Mouse (Mus musculus) mouse trophoblast stem cell (cell line): ENCODE results near the gene Ulk1.
"Not testable (repeated sequence)": the region's sequence is repeated elsewhere in the genome, so short reads cannot be mapped to it uniquely, and the experiment has no call there.

ENCODE experiments used
- in situ Hi-C, 2 experiments: fragments of 300-500 bp; cut with MseI, MboI; formaldehyde crosslinking; loops; 2 replicates in 1 of 2; 3 replicates in 1 of 2; pipeline ENCODE4 v1.15.1; 2025

Gene Ulk1

DNA sequence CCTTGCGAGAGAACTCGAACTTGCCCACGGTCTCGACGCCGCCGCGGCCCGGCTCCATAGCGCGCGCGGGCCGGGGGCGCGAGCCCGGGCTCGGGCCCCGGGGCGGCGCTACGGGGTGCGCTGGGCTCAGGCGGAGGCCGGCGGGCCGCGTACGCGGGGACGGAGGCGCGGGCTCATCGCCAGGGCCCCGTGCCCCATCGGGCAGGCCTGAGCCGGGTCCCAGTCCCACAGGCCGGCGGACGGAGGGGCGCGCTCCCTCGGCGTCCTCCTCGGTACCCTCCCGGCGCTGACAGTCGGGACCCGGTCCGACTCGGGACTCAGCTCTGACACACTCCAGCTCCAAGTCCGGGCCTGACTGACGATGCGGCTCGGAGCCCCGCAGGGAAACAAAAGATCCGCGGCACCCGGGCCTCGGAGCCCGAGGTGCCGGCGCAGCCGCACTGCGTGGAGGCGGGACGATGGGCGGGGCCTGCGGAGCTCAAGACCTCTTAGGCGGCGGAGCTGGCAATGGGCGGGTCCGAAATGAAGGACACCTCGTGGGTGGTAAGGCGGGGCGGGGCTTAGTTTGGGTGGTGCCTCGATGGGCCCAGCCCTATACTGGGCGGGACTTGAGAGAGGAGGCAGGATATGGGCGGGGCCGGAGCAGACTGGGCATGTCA, at the start of gene Ulk1:
TSS of gene Ulk1 (minus strand) at position 431 of the 659 bp plus-strand sequence.
- in situ Hi-C loops = no loop called here

DNA sequence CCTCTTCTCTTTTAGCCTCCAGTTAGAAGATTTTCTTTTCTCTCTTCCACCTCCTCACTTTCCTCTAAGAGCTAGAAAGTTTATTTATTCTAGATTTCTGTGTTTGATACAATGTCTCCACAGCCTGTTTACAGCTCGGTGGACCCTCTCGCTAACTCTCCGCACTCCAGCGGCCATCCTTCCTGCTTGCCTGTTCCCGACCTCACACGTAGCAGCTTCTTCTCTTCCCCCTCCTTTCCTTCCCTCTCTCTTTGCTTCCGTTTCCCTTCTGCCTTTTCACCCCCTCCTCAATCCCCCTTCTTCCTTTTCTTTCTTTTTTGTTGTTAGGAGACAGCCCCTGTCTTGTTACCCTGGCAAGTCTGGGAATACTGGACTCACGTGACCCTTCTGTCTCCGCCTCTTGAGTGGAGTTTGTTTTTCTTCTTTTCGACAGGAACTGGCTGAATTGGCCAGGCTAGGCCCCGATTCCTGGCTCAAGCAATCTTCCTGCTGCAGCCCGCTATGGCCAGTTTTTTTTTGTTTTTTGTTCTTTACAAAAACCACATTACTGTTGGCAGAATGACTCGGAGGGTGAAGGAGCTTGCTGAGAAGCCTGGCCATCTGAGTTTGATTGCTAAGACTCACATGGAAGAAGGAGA, 49.2 kb upstream of the Ulk1 start:
- in situ Hi-C loops = no loop called here

DNA sequence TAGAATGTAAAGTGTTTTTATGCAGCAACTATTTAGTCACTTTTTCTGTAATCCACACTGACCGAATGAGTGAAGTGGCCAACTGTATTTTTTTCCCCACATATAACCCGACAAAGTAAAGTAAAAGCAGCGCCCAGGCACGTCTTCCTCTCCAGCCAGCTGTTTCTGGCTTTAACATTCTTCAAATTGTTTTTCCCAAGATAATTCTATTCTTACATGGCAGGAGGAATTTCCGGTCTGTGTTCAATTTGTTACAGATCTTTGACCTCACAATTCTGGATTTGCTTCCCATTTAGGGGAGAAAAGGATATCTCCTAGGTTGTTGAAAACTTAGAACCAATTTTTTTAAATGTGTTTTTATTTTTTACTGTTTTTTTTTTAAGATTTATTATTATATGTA, 47.2 kb upstream of the Ulk1 start:
- in situ Hi-C loops = no loop called here

- in situ Hi-C loops = no loop called here
These were observed 43.1 kb upstream of the Ulk1 start for GRCm38 (mm10) chr5:110852990-110853389.

DNA sequence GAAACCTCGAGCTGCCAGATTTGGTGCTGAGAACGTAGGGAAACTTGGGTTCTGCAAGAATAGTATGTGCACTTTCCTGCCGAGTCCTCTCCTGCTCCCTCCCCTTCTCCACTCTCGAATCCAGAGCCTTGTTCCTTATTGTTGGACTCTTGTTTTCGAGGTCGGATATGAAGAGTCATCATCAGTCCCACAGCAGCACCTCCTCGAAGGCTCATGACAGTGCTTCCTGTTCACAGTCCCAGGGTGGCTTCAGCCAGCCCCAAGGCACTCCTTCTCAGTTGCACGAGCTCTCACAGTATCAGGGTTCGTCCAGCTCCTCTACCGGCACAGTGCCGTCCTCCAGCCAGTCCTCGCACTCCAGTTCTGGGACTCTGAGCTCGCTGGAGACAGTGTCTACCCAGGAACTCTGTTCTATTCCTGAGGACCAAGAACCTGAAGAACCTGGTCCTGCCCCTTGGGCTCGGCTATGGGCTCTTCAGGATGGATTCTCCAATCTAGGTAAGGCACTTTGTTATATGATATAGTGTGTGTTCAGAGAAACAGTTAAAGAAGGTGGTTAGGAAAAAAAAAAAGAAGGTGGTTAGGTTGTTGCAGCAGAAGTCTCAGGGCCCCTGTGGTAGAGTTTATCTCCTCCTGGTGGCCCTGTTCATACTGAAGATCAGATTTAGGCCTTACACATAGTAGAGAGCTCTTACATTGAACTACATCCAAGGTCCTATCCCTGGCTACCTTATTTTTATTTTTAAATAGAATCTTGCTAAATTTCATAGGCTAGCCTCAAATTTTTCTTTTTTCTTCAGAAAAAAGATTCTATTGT, 31.4 kb upstream of the Ulk1 start:
- in situ Hi-C loops = no loop called here

GRCm38 (mm10) chr5:110840465-110840864, 30.6 kb upstream of the Ulk1 start:
- in situ Hi-C loops = no loop called here

- in situ Hi-C loops = no loop called here
These were observed 29.9 kb upstream of the Ulk1 start, which contains the start of the genes Hscb and Chek2 for GRCm38 (mm10) chr5:110839678-110840365. Gene Hscb, minus strand, starts transcription at chr5:110839777. Gene Chek2, plus strand, starts transcription at chr5:110839979.

GRCm38 (mm10) chr5:110839038-110839677, 29.3 kb upstream of the Ulk1 start:
- in situ Hi-C loops = no loop called here

GRCm38 (mm10) chr5:110838016-110838415, 28.1 kb upstream of the Ulk1 start:
- in situ Hi-C loops = not testable (repeated sequence)

DNA sequence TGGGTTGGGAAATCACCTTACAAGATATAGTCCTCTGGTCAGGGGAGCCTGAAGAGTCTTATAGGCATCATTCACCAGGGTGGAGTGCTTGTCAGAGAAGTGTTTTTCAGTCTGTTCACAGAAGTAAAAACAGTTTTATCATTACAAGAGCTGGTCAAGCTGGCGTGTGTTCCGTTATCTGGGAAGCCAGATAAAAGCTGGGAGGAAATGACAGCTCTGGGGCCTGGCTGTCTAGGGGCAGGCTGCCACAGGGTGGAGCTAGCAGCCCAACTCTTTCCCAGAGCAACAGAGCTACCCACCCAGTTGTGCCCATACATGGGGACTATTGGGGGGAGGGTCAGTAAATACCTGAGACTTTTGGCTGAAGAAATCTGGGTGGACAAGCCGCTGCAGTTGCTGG, 26.1 kb upstream of the Ulk1 start:
- in situ Hi-C loops = no loop called here

GRCm38 (mm10) chr5:110831036-110831720, 21.3 kb upstream of the Ulk1 start:
- in situ Hi-C loops = no loop called here

GRCm38 (mm10) chr5:110827576-110827975, 17.7 kb upstream of the Ulk1 start:
- in situ Hi-C loops = no loop called here

DNA sequence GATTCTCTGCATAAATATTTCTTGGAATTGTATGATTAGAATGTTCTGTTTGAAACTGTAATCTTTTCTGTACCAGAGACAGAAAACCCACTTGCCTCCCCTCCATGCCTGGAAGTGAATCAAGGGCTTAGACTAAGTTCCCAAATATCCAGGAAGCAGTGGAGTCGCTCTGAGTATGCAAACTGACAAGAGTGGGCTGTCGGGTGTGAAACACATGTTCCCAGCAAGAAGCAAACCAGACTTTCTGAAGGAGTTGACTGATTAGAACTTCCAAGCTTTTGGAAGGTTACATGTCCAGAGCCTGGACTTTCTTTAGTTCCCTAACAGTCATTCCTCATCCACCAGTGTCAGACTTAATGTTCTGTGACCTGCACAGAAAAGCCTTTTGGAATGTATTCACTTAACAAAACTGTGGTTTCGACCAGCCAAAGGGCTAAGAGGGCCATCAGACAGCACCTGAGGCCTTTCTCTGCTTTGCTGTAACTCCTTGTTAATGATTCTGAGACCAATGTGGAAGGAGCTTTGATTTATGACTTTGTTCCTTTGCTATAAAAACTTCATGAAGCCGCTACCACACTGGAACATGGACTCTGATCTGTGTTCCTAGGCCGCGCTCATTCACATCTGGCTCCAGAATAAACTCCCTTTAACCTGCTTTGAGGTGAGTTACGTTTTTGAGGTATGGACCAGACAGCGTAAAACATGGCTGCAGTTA, 17.0 kb upstream of the Ulk1 start:
- in situ Hi-C loops = no loop called here

GRCm38 (mm10) chr5:110824421-110824820, 14.5 kb upstream of the Ulk1 start:
- in situ Hi-C loops = no loop called here

DNA sequence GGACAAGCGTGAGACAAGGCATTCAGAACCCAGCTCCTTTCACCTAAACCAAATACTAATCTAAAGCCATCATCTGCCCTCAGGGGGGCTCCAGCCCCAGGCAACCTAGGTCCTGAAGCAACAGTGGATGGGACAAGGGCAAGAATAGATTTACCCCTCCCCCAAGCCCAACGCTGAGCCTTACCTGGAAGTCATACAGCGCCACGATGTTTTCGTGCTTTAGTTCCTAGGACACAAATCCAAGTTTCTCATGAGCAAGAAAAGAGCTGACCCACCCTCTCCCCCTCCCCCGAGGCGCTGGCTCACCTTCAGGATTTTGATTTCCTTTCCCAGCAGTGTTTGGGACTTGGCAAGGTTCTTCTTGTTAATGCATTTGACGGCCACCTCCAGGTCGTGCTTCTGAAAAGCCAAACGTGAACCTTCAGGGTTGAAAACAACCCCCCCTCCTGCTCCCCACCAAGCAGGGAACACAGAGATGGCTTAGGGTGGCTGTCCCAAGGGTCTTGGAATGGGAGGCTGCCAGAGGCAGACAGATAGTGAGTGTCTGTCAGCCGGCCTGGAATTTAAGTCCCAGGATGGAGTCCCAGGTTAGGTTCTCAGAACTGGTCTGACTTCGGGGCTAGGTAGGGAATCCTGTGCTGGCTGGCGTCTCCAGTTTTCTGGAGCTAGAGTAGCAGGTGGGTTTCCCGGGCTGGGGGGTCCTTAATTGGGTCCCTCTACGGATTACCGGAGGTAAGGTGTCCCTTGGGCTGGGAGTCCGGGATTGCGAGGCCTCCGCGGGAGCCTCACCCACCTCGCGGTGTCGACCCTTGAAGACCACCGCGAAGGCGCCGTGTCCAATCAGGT, 853 bp downstream of the Ulk1 start:
- in situ Hi-C loops = no loop called here

GRCm38 (mm10) chr5:110808061-110808631, 1.8 kb downstream of the Ulk1 start:
- in situ Hi-C loops = no loop called here

GRCm38 (mm10) chr5:110807453-110807852, 2.4 kb downstream of the Ulk1 start:
- in situ Hi-C loops = no loop called here

- in situ Hi-C loops = no loop called here
These were observed 3.2 kb downstream of the Ulk1 start for GRCm38 (mm10) chr5:110806676-110807075.

- in situ Hi-C loops = no loop called here
These were observed 3.7 kb downstream of the Ulk1 start for GRCm38 (mm10) chr5:110806154-110806553.
